ENCODE assay signal across 17 mouse cellular contexts in genomic region chr5:117236540-117236939, GRCm38 (mm10).
"Had no signal": no experiment of that assay in that cellular context is flagged by ENCODE, and none has a peak within 500 bp of the region (broad histone marks: within the 10 kb centered on the region; RNA-seq: fewer than 3 reads in every experiment).

No protein-coding gene starts in this region.

- DNase-seq: kidney, adult 18-20 months; kidney, postnatal 14 days; layer of hippocampus, adult 9-11 months; left cerebral cortex, postnatal 4 days; lung, embryonic 14.5 days; lung, postnatal 14 days; retina, postnatal 1 day; right cerebral cortex, postnatal 4 days; spleen, adult 18-20 months; thymus, postnatal 4 days had no signal

- H3K9ac ChIP-seq: kidney, embryonic 15.5 days; limb, embryonic 13.5 days; liver, embryonic 15.5 days; lung, embryonic 14.5 days; neural tube, embryonic 13.5 days had no signal

- H3K4me2 ChIP-seq: kidney, embryonic 15.5 days; limb, embryonic 13.5 days; liver, embryonic 15.5 days; lung, embryonic 14.5 days; neural tube, embryonic 13.5 days had no signal

- H3K36me3 ChIP-seq: midbrain, embryonic 10.5 days had no signal

- H3K27ac ChIP-seq: kidney, embryonic 15.5 days; limb, embryonic 13.5 days; liver, embryonic 15.5 days; midbrain, embryonic 10.5 days; neural tube, embryonic 13.5 days had no signal

- ATAC-seq: inflammation-experienced regulatory T-cells, adult 6 months; midbrain, embryonic 16.5 days had no signal

- H3K27me3 ChIP-seq: kidney, embryonic 15.5 days; liver, embryonic 15.5 days; neural tube, embryonic 13.5 days had no signal

- H3K4me3 ChIP-seq: kidney, embryonic 15.5 days; limb, embryonic 13.5 days; liver, embryonic 15.5 days; midbrain, embryonic 10.5 days; neural tube, embryonic 13.5 days had no signal

- H3K9me3 ChIP-seq: kidney, embryonic 15.5 days; limb, embryonic 13.5 days; liver, embryonic 15.5 days; midbrain, embryonic 10.5 days; neural tube, embryonic 13.5 days had no signal

- H3K4me1 ChIP-seq: liver, embryonic 15.5 days had no signal
